Mouse (Mus musculus) activated CD4-positive, CD25-positive, alpha-beta regulatory T cell, adult 9 weeks (primary cell): Measurements from ENCODE around the gene Prx. TPM values are rescaled to one million over a fixed set of nuclear protein-coding genes. Genes with fewer than 3 reads are reported as not detected.

ENCODE experiments used
- polyA plus RNA-seq: library from polyadenylated mRNA; unstranded; fragments of 100-300 nt; shearing (Covaris generic); gene quantifications from one replicate; pipeline ENCODE4 v1.2.1, GENCODE M21; 2017

Prx gene
- 0.56 TPM for polyA plus RNA-seq

GRCm38 (mm10) chr7:27499036-27499435 is at the start of gene Prx:
TSS of gene Prx (plus strand) at chr7:27499324.

GRCm38 (mm10) chr7:27473156-27473834 is 25.8 kb upstream of the Prx start, which contains the start of gene Sertad3:
TSS of gene Sertad3 (plus strand) at chr7:27473768.

GRCm38 (mm10) chr7:27486770-27487697 is 12.1 kb upstream of the Prx start, which contains the start of gene Sertad1:
TSS of gene Sertad1 (plus strand) at chr7:27486910.

GRCm38 (mm10) chr7:27522967-27523366 is 23.8 kb downstream of the Prx start, which contains the start of gene Hipk4:
TSS of gene Hipk4 (plus strand) at chr7:27523267.

GRCm38 (mm10) chr7:27552931-27553513 is 53.9 kb downstream of the Prx start, which contains the start of the genes Pld3 and 2310022A10Rik:
TSS of gene Pld3 (minus strand) at chr7:27553218.
TSS of gene 2310022A10Rik (plus strand) at chr7:27553233.

Other genes with a start within 250 kb of the Prx start
- 0.83 TPM for gene Numbl, start 240.9 kb upstream of the Prx start, polyA plus RNA-seq
- 0.82 TPM for gene Ltbp4, start 161.6 kb upstream of the Prx start, polyA plus RNA-seq
- gene Shkbp1, start 143.3 kb upstream of the Prx start, polyA plus RNA-seq = 105 TPM
- gene Gm20479, start 141.9 kb upstream of the Prx start, polyA plus RNA-seq = 0.61 TPM
- gene Sptbn4, start 51.6 kb upstream of the Prx start, polyA plus RNA-seq = 0.21 TPM
- gene Blvrb, start 51.3 kb upstream of the Prx start, polyA plus RNA-seq = 20.1 TPM
- gene Sertad3, start 25.6 kb upstream of the Prx start, polyA plus RNA-seq = 57.3 TPM
- 77.0 TPM for gene Sertad1, start 12.4 kb upstream of the Prx start, polyA plus RNA-seq
- not detected for gene Hipk4, start 23.9 kb downstream of the Prx start, polyA plus RNA-seq
- gene Pld3, start 53.9 kb downstream of the Prx start, polyA plus RNA-seq = 198 TPM
- 28.0 TPM for gene 2310022A10Rik, start 53.9 kb downstream of the Prx start, polyA plus RNA-seq
- 106 TPM for gene Akt2, start 92.2 kb downstream of the Prx start, polyA plus RNA-seq
- not detected for gene Ttc9b, start 154.6 kb downstream of the Prx start, polyA plus RNA-seq
- gene Map3k10, start 175.3 kb downstream of the Prx start, polyA plus RNA-seq = 0.62 TPM
- 4.4 TPM for gene Zfp607b, start 190.0 kb downstream of the Prx start, polyA plus RNA-seq
- 18.1 TPM for gene Zfp60, start 232.1 kb downstream of the Prx start, polyA plus RNA-seq